26 mouse cellular contexts compared by ENCODE assay signal in the genomic region with DNA sequence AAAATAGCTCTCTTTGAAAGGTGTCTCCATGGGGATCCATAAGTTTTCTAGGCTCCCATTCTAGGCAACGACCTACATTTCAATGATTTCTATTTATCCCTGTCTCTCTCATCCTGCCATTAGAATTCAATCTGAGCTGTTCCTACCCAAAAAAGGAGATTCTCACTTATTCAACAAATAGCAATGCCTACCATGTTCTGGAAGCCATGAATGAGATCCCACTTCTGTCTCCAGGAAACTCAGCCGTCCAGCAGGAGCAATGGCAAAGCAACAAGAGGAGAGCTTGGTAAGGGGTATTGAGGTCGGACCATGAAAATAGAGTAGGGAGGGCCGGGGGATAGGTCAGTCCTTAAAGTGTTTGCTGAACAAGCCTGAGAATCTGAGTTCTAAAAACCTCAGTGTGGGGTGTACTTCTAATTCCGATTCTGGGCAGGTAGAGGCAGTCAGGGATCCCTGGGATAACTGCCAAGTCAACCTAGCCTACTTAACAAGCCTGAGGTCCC. TPM values are rescaled to one million over a fixed set of nuclear protein-coding genes. Genes with fewer than 3 reads are reported as not detected.
DNase-seq lines count a peak whose midpoint lies in the region; ATAC-seq and TF ChIP-seq lines count a peak whose summit lies in the region.
"Had no signal": no experiment of that assay in that cellular context is flagged by ENCODE, and none has a peak within 500 bp of the region (broad histone marks: within the 10 kb centered on the region; RNA-seq: fewer than 3 reads in every experiment).

No protein-coding gene starts in this region.

- peaks cover 69% of the 10 kb centered on the region for H3K4me1 ChIP-seq in heart, embryonic 16.5 days (ENCODE audit: control insufficient read depth, insufficient read depth, low read length)
- peaks cover 89% of the 10 kb centered on the region for H3K4me1 ChIP-seq in neural tube, embryonic 15.5 days
- peaks cover 23% of the 10 kb centered on the region for H3K4me1 ChIP-seq in midbrain, postnatal 0 days (ENCODE audit: insufficient read depth, low read length)
- H3K4me1 ChIP-seq: liver, embryonic 15.5 days had no signal

- no peak overlapping the region for H3K9ac ChIP-seq in heart, embryonic 16.5 days (ENCODE audit: low read length)
- H3K9ac ChIP-seq in neural tube, embryonic 15.5 days (replicated peaks) = no peak overlapping the region
- no peak overlapping the region for H3K9ac ChIP-seq in midbrain, postnatal 0 days (replicated peaks; ENCODE audit: low read length, poor library complexity, severe bottlenecking)
- H3K9ac ChIP-seq: limb, embryonic 12.5 days; liver, embryonic 15.5 days; lung, embryonic 14.5 days; neural tube, embryonic 12.5 days had no signal

- no peak overlapping the region for H3K4me2 ChIP-seq in heart, embryonic 16.5 days (ENCODE audit: low read depth, low read length)
- H3K4me2 ChIP-seq in neural tube, embryonic 15.5 days = no peak overlapping the region
- no peak overlapping the region for H3K4me2 ChIP-seq in midbrain, postnatal 0 days (ENCODE audit: low read depth, low read length, poor library complexity, severe bottlenecking)
- H3K4me2 ChIP-seq: heart, embryonic 11.5 days; limb, embryonic 12.5 days; liver, embryonic 15.5 days; lung, embryonic 14.5 days; neural tube, embryonic 12.5 days had no signal

- peak overlapping the region; percentile 11; the same call in 1 of the 2 replicates for H3K27ac ChIP-seq in heart, embryonic 16.5 days (ENCODE audit: low read length)
- peak overlapping the region; percentile 58 for H3K27ac ChIP-seq in neural tube, embryonic 15.5 days (replicated peaks)
- H3K27ac ChIP-seq in midbrain, postnatal 0 days (ENCODE audit: low read depth, low read length) = 0 out of 2 replicates have a peak overlapping the region, but pooled peaks have one; percentile 6
- H3K27ac ChIP-seq: left cerebral cortex, adult 2 months; limb, embryonic 12.5 days; liver, embryonic 15.5 days; neural tube, embryonic 12.5 days; stomach, postnatal 0 days had no signal

- TF ChIP-seq CTCF in midbrain, postnatal 0 days (IDR thresholded peaks at IDR 0.05) = no peak

- H3K9me3 ChIP-seq in heart, embryonic 16.5 days (replicated peaks; ENCODE audit: control insufficient read depth, low read length) = no peaks in the 10 kb centered on the region
- no peaks in the 10 kb centered on the region for H3K9me3 ChIP-seq in neural tube, embryonic 15.5 days (replicated peaks)
- no peaks in the 10 kb centered on the region for H3K9me3 ChIP-seq in midbrain, postnatal 0 days (ENCODE audit: low read length)
- H3K9me3 ChIP-seq: limb, embryonic 12.5 days; liver, embryonic 15.5 days; neural tube, embryonic 12.5 days had no signal

- H3K36me3 ChIP-seq in heart, embryonic 16.5 days (ENCODE audit: control insufficient read depth, insufficient read depth) = peaks cover 53% of the 10 kb centered on the region
- peaks cover 69% of the 10 kb centered on the region for H3K36me3 ChIP-seq in neural tube, embryonic 15.5 days
- H3K36me3 ChIP-seq in midbrain, postnatal 0 days (ENCODE audit: insufficient read depth, low read length) = peaks cover 31% of the 10 kb centered on the region
- H3K36me3 ChIP-seq: liver, embryonic 15.5 days had no signal

- no peak for DNase-seq in heart, adult 18-20 months
- DNase-seq in kidney, adult 18-20 months = peak; percentile 2
- DNase-seq in kidney, postnatal 10 days = no peak
- DNase-seq in neural tube, embryonic 10.5 days (ENCODE audit: extremely low spot score, low spot score) = no peak
- DNase-seq in midbrain, postnatal 0 days (ENCODE audit: low spot score) = peak; percentile 66
- no peak for DNase-seq in urinary bladder, postnatal 4 days (ENCODE audit: low spot score in 2 of 2)
- DNase-seq: adrenal gland, postnatal 25 days; B cell, adult 2 months; cerebellum, adult 8-10 months; cerebellum, postnatal 25 days; heart, postnatal 10 days; kidney, adult 9 months; kidney, postnatal 14 days; lung, embryonic 14.5 days; lung, postnatal 14 days; right cerebral cortex, postnatal 4 days had no signal

- H3K27me3 ChIP-seq in heart, embryonic 16.5 days (ENCODE audit: control insufficient read depth, insufficient read depth, low read length) = no peaks in the 10 kb centered on the region
- no peaks in the 10 kb centered on the region for H3K27me3 ChIP-seq in neural tube, embryonic 15.5 days (replicated peaks)
- no peaks in the 10 kb centered on the region for H3K27me3 ChIP-seq in midbrain, postnatal 0 days (ENCODE audit: insufficient read depth, low read length)
- H3K27me3 ChIP-seq: limb, embryonic 12.5 days; liver, embryonic 15.5 days; neural tube, embryonic 12.5 days had no signal

- H3K4me3 ChIP-seq in heart, embryonic 16.5 days (ENCODE audit: low read length) = no peak overlapping the region
- no peak overlapping the region for H3K4me3 ChIP-seq in neural tube, embryonic 15.5 days (replicated peaks)
- H3K4me3 ChIP-seq in midbrain, postnatal 0 days (ENCODE audit: low read depth, low read length) = no peak overlapping the region
- H3K4me3 ChIP-seq: left cerebral cortex, adult 2 months; limb, embryonic 12.5 days; liver, embryonic 15.5 days; neural tube, embryonic 12.5 days had no signal

- WGBS in heart, embryonic 16.5 days = 74% methylated on average over 5 of the region's 5 CpGs
- 61% methylated on average over 5 of the region's 5 CpGs for WGBS in neural tube, embryonic 15.5 days
- WGBS in midbrain, postnatal 0 days = 67% methylated on average over 5 of the region's 5 CpGs

- ATAC-seq in heart, embryonic 16.5 days (replicated peaks; ENCODE audit: extremely low read depth, insufficient read depth, low FRiP score) = no peak
- ATAC-seq in neural tube, embryonic 15.5 days (ENCODE audit: low FRiP score) = peak; percentile 51; the same call in 1 of the 2 replicates
- no peak; the same call in 1 of the 2 replicates for ATAC-seq in midbrain, postnatal 0 days (ENCODE audit: low FRiP score)
- ATAC-seq: forebrain, embryonic 14.5 days; intestine, embryonic 16.5 days had no signal

RNA-seq across cellular contexts. Expression of a gene that starts 12.7 kb away (rescaled TPM):
- polyA plus RNA-seq in heart, embryonic 16.5 days (2015; fragmentation: Nextera tagmentation; extraction: Ambion mirVana) = 52.7 and 53.8 TPM in 2 replicates
- 10 to 100 TPM; 16.1 to 21.0 TPM for total RNA-seq in heart, adult 18-20 months (2021)
- polyA plus RNA-seq in neural tube, embryonic 15.5 days (2015; fragmentation: Nextera tagmentation; extraction: Ambion mirVana) = 119 and 134 TPM in 2 replicates
- total RNA-seq in midbrain, postnatal 0 days (2014; rRNA removed) = 185 and 189 TPM in 2 replicates
- 110 and 112 TPM in 2 replicates for polyA plus RNA-seq in midbrain, postnatal 0 days (2015; fragmentation: Nextera tagmentation; extraction: Ambion mirVana)

Comparison
In these comparisons a context has a peak if more than half of its experiments do, and no peak if none do; other contexts are left out.
1. DNase-seq: peak in kidney, adult 18-20 months (single experiment) and midbrain, postnatal 0 days (single experiment); none in heart, adult 18-20 months (0 of 2), kidney, postnatal 10 days (single experiment), neural tube, embryonic 10.5 days (single experiment) and urinary bladder, postnatal 4 days (0 of 2).
2. H3K27ac ChIP-seq: peak in every context shown above with its lines; median percentile 58 in neural tube, embryonic 15.5 days; 11 in heart, embryonic 16.5 days; 6 in midbrain, postnatal 0 days.